Mouse (Mus musculus) cerebellum, adult 9-10 months (tissue): Measurements from ENCODE around the gene Prdx5.

ENCODE experiments used
- DNase-seq: peaks from one replicate; pipeline ENCODE4 v3.0.0; 2022

Gene Prdx5

GRCm38 (mm10) chr19:6936299-6936698 is 26.4 kb upstream of the Prdx5 start:
- DNase-seq = peak; percentile 72

- no peak for DNase-seq
Observed at GRCm38 (mm10) chr19:6934195-6934977, 24.5 kb upstream of the Prdx5 start, which contains the start of gene Kcnk4. Kcnk4 (minus strand) TSS chr19:6934515.

- peak; percentile 81 for DNase-seq
Observed at GRCm38 (mm10) chr19:6933436-6934194, 23.7 kb upstream of the Prdx5 start.

GRCm38 (mm10) chr19:6933102-6933435 is 23.2 kb upstream of the Prdx5 start:
- no peak for DNase-seq

- no peak for DNase-seq
Observed at GRCm38 (mm10) chr19:6932018-6932417, 22.1 kb upstream of the Prdx5 start.

- no peak for DNase-seq
Observed at GRCm38 (mm10) chr19:6931002-6931401, 21.1 kb upstream of the Prdx5 start.

- DNase-seq = no peak
Observed at GRCm38 (mm10) chr19:6928080-6928479, 18.2 kb upstream of the Prdx5 start.

- DNase-seq = no peak
Observed at GRCm38 (mm10) chr19:6926559-6927255, 16.8 kb upstream of the Prdx5 start.

GRCm38 (mm10) chr19:6925611-6926329 is 15.9 kb upstream of the Prdx5 start:
- DNase-seq = no peak

GRCm38 (mm10) chr19:6925307-6925573 is 15.3 kb upstream of the Prdx5 start, which contains the start of gene Catsperz:
Catsperz (minus strand) TSS chr19:6925380.
- DNase-seq = no peak

GRCm38 (mm10) chr19:6924461-6925306 is 14.8 kb upstream of the Prdx5 start:
- peak; percentile 94 for DNase-seq

- DNase-seq = no peak
Observed at GRCm38 (mm10) chr19:6922901-6923735, 13.2 kb upstream of the Prdx5 start.

GRCm38 (mm10) chr19:6921647-6922567 is 12.0 kb upstream of the Prdx5 start, which contains the start of gene Esrra:
Esrra (minus strand) TSS chr19:6921813.
- peak; percentile 100 for DNase-seq

GRCm38 (mm10) chr19:6920741-6921636 is 11.1 kb upstream of the Prdx5 start:
- peak; percentile 84 for DNase-seq

GRCm38 (mm10) chr19:6919876-6920740 is 10.2 kb upstream of the Prdx5 start:
- DNase-seq = peak; percentile 81

GRCm38 (mm10) chr19:6919431-6919830 is 9.5 kb upstream of the Prdx5 start:
- peak; percentile 48 for DNase-seq

- peak; percentile 33 for DNase-seq
Observed at GRCm38 (mm10) chr19:6918321-6918720, 8.4 kb upstream of the Prdx5 start.

- peak; percentile 26 for DNase-seq
Observed at GRCm38 (mm10) chr19:6916496-6916895, 6.6 kb upstream of the Prdx5 start.
